Mouse (Mus musculus) adrenal gland (tissue): ENCODE results near the gene Grhl3.

Source experiments
- intact Hi-C: fragments of 180-260 bp; cut with DNase I; formaldehyde crosslinking; loops from one replicate; pipeline ENCODE4 v1.15.1; 2025

The Grhl3 gene

DNA sequence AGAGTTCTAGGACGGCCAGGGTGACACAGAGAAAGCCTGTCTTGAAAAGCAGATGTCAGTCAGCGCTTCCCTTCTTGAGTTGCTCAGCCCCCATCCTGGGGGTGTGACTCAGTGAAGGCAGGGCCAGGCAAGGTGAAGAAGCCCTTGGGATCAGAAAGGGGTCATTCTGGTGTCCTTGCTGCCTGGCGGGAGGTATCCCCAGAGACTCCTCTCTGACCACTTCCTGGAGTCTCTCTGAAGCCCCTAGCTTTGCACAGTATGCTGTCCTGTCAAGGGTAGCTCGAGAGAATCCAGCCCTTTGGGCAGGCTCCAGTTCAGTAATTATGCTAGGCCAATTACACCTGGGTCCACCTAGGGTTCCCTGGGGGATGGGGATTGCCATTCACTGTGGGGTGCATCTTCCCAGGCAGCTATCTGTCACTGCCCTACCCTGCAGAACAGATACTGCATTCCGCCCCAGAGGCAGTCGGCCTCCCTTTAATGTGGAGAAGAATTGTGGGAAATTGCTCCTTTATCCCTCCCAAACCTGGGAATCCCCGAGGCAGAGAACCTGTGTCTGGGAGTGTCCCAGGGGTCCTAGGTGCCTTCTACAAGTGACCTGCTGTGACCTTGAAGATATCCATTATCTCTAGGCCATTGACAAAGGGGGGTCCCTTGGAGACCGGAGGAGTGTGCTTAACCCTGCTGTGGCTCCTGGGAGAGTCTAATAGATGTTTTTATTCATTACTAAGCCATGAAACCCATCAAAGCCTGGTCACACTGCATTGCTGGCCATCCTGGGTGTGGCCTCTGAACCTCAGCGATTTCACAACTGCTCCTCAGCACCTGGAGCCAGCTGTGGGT, 41.4 kb downstream of the Grhl3 start:
- intact Hi-C loops, result no loop called here

DNA sequence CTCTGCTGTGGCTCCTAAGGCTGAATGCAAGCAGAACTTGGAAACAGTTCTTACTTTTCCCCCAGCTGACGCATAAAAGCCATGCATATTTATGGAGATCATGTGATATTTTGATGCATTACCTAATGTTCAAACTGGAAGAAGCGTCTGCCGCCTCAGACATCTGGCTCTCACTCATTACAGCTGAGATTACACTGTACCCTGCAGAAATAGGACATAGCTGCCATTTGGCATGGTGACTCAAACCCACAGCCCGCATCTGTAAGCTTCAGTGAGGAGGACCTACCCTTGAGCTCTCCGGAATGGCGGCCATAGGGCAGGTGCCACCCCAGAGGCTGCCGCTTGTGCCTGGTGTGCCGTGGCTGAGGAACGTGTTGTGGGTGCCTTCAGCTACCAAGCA, 42.2 kb downstream of the Grhl3 start:
- intact Hi-C loops, result no loop called here

DNA sequence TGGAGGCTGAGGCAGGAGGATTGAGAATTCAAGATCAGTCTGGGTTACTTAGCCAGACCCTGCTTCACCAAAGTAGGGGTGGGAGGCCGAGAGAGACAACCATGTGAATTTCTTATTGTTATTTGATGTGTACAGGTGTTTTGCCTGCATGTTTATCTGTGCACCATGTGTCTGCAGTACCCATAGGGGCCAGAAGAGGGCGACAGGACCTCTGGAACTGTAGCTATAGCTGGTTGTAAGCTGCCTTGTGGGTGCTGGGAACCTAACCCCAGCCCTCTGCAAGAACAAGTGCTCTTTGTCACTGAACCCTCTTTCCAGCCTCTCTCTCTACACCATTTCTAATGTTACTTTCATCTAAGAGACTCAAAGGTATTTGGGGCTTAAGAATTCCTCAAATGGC, 43.2 kb downstream of the Grhl3 start:
- intact Hi-C loops, result no loop called here

DNA sequence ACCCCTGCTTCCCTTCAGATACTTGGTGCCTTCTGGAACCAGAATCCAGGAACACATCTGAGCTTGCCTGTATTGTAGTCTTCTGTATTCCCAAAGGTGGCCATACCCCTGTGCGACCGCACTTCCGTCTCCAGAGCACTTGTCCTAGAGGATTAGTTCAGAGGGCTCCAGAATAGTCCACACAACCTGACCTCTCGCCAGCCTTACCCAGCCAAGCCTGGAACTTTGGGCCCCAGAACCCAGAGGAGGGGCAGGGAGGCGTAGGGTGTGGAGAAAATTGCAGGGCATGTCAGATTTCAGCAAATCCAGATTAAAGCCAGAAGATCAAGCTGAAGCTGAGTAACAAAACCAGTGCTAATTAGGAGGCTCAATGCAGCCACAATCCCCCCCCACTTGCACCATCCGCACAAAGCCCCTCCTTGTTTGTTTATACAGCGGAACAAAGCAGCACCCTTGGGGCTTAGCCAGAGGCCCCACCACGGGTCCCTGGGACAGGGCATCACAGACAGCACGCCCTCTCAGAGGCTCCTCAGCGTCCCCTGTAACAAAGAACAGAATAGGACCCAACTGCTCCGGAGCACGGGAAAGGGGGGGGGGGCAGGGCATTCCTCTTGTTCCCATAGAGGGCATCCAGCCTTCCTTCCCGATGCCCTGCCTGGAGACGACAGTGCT, 47.3 kb downstream of the Grhl3 start:
- intact Hi-C loops, result no loop called here

DNA sequence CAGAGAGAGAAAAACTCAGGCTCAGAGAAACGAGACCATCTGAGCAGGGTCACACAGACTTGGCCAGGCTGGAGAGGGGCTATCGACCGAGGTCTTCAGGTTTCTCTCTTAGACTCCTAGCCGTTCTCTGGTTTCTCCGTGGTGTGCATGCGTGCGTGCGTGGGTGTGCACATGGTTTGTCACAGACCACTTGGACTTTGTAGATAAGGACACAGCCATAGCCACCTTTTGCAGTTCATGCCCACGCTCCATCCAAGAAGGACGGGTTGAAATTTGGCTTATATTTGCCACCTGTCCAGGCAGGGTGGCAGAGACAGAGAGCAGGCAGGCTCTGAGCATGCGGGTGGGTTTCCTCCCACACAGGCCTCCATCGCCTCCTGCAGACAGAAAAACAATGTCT, 48.4 kb downstream of the Grhl3 start:
- intact Hi-C loops, result no loop called here

DNA sequence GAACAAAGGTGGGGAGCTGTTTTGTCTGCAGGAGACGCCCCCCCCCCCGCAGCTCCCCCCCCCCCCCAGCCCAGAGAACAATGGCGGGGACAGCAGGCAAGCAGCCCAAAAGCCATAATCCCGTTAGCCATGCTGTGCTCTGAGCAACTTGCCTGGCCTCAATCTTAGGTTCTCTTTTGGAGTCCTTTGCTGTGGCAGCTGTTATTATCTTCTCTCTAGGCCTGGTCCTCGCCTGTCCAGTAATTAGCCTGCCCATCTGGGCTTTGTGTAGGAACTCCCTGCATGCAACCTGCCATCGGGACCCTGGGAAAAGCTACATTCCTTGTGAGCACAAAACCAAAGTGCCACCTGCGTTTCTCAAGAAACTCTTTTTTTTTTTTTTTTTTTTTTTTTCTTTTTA, 49.5 kb downstream of the Grhl3 start:
- intact Hi-C loops, result no loop called here

DNA sequence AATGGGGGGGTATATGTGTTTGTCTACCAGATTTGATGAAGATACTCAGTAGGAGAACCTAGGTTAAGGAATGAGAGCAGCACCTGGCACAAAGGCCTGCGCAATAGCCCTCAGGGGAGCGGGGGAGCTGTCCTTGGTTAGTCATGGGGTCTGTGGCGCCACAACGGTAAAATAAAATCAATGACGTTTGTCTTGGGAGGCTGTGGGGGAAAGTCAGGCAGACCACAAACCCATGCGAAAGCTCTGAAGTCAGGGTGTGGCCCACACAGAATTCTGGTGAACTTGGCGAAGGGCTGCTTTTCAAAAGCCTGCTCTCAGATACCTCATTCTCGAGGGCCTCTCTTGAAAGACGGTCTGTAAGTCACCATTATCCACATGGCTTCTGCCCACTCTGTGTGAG, 53.0 kb downstream of the Grhl3 start:
- intact Hi-C loops, result no loop called here

DNA sequence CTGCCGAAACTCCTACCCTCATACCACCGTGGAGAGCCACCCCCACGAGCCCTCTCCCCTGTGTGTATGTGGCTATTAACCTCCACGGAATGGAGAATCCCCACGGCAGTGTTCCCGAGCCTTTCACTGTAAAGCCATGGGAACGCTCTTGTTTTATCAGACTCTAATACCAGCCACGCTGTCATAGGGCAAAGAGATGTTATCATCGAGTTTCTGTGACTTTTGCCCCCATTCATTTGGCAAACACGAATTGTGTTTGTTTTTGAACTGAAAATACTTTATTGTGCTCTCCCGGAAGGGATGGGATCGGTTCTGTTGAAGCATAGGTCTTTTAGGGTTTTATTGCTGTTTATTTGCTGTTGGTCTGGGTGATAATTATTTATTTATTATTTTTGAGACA, 55.3 kb downstream of the Grhl3 start:
- intact Hi-C loops, result no loop called here

DNA sequence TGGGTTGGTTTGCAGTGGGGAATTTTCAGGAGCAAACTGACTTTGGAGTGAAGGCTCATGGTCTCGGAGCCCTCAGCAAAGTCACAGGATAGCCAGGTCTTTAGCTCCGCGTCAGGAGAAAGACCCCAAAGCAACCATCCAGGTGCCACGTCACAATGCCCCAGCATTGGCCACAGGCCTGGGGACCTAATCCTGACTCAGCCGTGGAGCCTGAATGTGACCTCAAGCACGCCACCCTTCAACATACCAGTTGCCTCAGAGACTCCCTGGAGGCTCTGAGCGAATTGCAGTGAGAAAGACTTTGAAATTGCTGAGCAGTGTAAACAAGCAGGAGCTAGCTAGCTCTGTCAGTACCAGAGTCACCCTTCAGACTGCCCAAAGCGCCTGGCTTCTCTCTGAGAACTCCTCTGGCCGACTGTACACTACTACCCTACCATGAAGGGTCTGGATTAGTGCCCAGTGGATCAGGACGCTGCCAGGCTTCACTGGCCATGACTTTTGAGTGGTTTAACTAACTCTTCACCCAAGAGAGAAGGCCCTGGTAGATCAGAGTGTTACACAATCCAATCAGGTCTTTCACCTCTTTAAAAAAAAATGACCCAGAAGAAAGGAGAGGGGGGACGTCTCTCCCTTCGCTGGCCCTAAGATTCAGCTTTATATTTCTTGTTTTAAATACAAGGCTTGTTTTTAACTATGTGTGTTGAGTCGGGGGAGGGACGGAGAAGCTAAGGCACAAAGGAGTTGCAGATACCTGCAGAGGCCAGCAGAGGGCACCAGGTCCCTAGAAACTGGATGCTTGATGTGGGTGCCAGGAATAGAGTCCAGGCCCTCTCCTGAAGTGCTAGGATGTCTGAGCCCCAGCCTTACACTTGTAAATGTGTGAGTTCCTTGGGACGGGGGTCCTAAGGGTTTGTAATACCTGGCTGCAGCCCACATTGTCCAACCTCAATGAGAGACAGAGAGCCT, 56.8 kb downstream of the Grhl3 start:
- intact Hi-C loops, result loop anchor here (1.0 kb wide), 1 partner anchor 152 kb away; no protein-coding TSS in a partner anchor

DNA sequence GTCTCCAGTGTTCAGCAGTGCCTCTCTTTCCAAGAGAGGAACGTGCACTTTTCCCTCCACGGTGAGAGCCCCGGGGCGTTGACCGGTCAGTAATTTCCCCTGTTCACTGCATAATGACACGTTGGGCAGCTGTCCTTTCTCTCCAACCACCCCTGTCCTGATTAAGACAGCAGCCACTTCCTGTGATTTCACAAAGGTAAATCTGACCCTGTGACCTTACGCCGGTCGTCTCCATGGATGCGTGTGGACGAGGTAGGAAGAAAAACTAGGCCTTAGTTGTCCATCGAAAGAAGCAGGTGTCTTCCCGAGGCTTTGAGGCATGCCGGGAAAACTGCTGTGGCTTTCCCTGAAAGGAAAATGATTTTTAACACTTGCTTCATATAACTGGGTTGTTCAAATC, 58.5 kb downstream of the Grhl3 start:
- intact Hi-C loops, result no loop called here

DNA sequence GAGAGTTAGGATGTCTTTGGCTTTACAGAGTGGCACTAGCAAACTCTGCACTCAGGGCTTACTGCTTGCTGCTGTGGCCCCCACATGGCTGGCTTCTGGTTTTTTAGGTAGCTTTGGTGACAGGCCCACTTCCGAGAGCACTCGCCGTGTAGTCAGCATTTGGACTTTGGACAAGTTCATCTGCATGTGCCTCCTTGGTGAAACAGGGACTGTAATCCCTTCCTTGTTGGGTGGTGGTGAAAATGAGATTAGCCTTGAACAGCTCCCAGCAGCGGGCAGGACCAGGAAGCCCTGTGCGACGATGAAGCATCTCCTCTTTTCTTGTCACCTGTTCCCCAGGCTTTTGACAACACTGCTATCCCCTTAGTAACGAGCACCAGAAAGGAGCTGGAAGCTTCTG, 59.6 kb downstream of the Grhl3 start:
- intact Hi-C loops, result no loop called here

DNA sequence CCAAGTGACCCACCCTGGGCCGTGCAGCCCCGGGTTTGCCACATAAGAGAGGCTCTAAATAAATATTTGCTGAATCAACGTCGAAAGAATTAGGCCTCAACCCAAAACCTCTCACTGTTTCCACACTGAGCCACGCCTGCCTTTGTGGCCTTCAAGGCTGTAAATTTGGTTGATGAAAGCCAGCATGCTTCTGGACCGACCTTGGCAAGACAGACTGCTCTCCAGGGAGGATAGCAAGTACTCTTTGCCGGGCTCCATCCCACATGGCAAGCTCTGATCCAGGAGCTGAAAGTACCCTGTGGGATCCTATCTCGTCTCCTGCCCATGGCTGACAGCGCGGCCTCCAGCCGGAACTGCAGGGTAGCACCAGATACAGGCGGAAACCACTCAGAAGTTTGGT, 63.9 kb downstream of the Grhl3 start:
- intact Hi-C loops, result loop anchor here (2.0 kb wide), 1 partner anchor 157 kb away; no protein-coding TSS in a partner anchor

DNA sequence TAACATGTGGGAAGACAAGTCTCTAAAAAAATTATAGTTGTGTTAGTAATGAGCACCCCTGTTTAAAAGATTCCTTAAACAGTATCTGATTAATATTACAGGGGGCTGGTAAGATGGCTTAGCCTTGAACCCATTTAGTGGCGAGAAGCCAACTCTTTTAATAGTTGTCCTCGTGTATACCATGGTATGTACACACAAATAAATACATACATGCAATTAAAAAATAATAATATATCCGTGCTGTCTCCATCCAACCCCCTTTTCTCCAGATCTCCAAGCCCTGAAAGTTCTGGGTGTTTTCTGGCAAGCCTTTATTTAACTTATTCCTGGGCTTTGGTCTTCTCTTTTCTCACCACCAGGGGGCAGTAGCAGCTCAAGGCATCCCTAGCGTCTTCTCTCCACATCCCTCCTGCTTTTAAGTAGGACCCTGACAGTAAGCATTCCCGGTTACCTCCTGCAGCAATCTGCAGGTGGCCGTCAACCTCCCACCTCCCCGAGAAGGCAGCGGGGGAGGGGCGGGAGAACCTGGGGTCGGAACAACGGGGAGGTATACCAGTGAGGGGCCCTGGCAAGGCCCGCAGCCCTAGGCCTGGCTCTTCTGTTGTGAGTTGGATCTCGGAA, 64.9 kb downstream of the Grhl3 start:
- intact Hi-C loops, result loop anchor here (2.0 kb wide), 1 partner anchor 158 kb away; no protein-coding TSS in a partner anchor

DNA sequence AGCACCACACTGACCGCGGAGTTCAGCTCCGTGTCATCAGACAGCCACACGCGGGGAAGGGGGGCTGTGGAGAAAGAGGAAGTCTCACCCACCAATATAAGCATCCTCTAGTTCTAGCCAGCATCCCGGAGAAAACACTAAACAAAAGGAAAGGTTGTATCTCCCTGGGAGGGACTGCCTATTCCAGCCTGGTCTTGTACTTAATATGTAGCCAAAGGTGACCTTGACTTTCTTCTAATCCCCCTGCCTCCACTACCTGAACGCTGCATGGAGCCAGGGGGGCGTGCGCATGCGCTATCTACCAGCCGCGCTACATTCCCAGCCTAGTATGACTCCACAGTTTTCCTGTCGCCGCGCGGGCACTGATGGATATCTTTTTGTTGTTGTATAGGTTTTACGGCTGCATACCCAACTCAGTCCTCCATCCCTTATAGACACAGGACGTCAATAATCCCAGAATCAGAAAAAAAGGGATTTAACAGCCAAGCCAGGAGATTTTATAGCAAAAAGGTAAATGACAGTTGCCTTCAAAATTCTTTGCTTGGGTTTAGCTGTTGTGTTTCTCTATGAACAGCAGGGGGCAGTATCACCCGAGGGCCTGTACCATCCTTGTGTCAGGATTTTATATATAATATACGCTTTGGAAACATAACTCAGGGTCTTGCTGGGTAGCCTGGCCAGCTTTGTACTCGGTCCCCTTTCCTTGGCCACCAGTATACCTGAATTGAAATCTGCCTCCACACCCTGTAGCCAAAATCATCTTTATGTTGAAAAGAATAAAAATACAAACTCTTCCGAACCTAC, 65.7 kb downstream of the Grhl3 start:
- intact Hi-C loops, result loop anchor here (2.0 kb wide), 1 partner anchor 159 kb away; no protein-coding TSS in a partner anchor

DNA sequence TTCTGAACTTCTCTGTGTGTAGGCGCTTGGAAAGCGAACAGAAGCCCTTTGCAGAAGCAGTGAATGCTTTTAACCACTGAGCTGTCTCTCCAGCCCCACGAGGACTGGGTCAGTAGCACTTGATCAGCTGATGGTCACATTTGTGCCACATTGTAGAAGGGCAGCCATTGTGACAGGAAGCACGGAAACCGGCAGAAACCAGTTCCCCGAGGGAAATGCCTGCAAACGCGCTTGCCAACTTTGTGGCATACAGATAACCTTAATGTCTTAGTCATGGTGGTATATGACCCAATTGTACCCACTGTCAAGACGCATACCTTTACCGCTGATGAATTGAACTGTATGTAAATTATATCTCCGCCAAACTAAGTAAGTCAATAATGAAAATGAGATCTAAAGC, 67.6 kb downstream of the Grhl3 start:
- intact Hi-C loops, result no loop called here

DNA sequence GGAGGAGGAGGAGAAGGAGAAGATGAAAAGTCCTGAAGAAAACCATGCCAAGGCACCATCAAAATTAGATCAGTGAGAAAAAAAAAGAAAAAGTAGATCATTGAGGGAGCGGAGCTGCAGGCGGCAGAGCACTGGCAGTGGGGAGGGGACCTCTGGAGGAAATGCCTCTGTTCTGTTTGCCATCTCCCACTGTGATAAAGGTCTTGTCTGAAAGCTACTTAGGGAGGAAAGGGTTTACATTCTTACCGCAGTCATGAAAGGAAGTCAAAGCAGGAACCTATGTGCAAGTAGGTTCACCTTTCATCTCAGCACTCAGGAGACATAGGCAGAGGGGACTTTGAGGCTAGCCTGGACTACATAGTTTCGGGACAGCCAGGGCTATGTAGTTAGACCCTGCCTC, 71.8 kb downstream of the Grhl3 start:
- intact Hi-C loops, result no loop called here

DNA sequence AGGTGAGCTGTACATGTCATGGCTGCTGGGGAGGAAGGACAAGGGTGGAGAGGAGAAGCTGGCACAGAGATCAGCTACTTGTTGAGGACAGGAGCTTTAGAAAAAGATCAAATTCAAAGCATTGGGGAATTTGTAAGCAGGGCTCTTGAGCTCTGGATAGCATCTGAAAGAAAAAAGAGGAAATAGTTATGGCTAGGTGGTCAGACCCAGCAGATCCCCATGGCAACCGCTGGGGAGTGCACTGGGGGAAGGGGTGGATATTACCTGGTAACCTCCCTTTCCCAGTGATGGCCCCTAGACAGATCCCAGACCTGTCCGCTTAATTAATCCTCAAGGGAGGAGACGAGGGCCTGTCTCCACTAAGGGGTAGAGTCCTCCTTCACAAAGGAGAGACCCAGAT, 73.6 kb downstream of the Grhl3 start:
- intact Hi-C loops, result no loop called here

DNA sequence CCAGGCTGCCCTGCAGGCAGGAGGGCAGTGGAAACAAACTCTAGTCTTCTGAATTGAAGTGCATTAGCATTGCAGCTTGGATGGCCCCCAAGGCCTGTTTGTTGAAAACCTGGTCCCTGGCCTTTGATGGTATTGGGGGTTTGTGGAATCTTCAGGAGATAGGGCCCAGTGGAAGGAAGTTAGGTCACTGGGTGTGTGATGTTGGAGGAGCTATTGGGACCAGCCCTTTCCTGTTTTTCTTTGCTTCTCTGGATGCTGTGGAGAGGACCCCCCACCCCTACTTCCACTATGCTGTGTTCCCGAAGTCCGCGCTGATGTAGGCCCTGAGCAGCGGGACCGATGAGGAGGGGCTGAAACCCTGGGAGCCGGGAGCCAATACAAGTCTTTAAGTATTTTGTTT, 75.3 kb downstream of the Grhl3 start:
- intact Hi-C loops, result no loop called here

DNA sequence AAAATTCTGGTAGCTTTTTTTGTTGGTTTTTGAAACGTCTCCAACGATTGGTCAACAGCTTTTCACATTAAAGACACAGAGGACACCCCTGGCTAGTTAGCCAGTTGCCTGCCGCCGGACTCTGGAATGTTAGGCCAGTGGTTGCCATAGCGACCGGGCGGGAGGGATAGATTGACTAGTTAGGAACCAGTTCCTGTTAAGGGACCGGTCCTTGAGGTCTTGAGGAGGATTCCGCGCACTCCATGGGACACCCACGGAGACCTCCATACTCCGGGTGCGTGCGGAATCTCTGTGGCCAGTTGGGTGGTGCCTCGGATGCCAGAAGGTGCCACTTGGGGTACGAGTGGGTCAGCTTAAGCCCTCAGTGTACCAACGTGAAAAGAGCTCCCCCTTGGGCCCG, 77.6 kb downstream of the Grhl3 start:
- intact Hi-C loops, result no loop called here

DNA sequence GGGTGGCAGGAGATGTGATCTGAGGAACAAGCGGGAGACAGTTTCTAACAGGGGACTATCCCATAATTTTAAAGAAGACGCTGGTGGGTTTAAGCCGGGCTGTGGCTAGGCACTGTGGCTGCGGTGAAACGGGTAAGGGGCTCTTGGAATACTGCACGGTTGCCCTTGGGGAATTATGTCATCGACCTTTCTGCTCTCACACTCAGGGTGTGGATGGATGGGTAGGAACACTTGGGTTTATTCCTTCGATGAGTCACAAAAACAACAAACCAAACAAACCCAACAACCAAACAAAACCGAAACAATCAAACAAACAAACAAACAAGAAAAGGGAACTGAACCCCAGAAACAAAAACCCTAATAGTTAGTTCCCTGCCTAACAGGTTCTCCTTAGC, 78.0 kb downstream of the Grhl3 start:
- intact Hi-C loops, result no loop called here
